Mouse (Mus musculus) thymus, adult 18-20 months (tissue): Measurements from ENCODE around the gene Ahctf1.
"Not testable (repeated sequence)": the region's sequence is repeated elsewhere in the genome, so short reads cannot be mapped to it uniquely, and the experiment has no call there.

Source experiments
- DNase-seq, 2 experiments: peaks; one replicate each; pipeline ENCODE4 v3.0.0; 2022; ENCODE audit warnings: mixed read lengths in 2 of 2

The Ahctf1 gene

GRCm38 (mm10) chr1:179803513-179804139 lies at the start of gene Ahctf1:
Gene Ahctf1, minus strand, starts transcription at chr1:179803680.
- peak; percentile 89 to 93 for DNase-seq

GRCm38 (mm10) chr1:179847759-179848389 lies 44.4 kb upstream of the Ahctf1 start:
- peak; percentile 36 to 39 for DNase-seq

GRCm38 (mm10) chr1:179847173-179847572 lies 43.7 kb upstream of the Ahctf1 start:
- DNase-seq, result no peak

GRCm38 (mm10) chr1:179845832-179846499 lies 42.5 kb upstream of the Ahctf1 start:
- no peak for DNase-seq

- peak; percentile 43 to 53 for DNase-seq
Observed at GRCm38 (mm10) chr1:179844894-179845293, 41.4 kb upstream of the Ahctf1 start.

GRCm38 (mm10) chr1:179843981-179844380 lies 40.5 kb upstream of the Ahctf1 start:
- no peak for DNase-seq

- DNase-seq, result no peak
Observed at GRCm38 (mm10) chr1:179842568-179842967, 39.1 kb upstream of the Ahctf1 start.

- no peak for DNase-seq
Observed at GRCm38 (mm10) chr1:179836426-179837404, 33.2 kb upstream of the Ahctf1 start.

- DNase-seq, result no peak
Observed at GRCm38 (mm10) chr1:179835753-179836425, 32.4 kb upstream of the Ahctf1 start.

GRCm38 (mm10) chr1:179833596-179833995 lies 30.1 kb upstream of the Ahctf1 start:
- no peak for DNase-seq

- no peak for DNase-seq
Observed at GRCm38 (mm10) chr1:179832710-179833240, 29.3 kb upstream of the Ahctf1 start.

GRCm38 (mm10) chr1:179828900-179829299 lies 25.4 kb upstream of the Ahctf1 start:
- DNase-seq, result no peak

GRCm38 (mm10) chr1:179828051-179828450 lies 24.6 kb upstream of the Ahctf1 start:
- DNase-seq, result no peak

GRCm38 (mm10) chr1:179824549-179824948 lies 21.1 kb upstream of the Ahctf1 start:
- no peak for DNase-seq

GRCm38 (mm10) chr1:179818490-179819278 lies 15.2 kb upstream of the Ahctf1 start:
- not testable (repeated sequence) for DNase-seq

GRCm38 (mm10) chr1:179814616-179815015 lies 11.1 kb upstream of the Ahctf1 start:
- no peak for DNase-seq

GRCm38 (mm10) chr1:179813385-179813784 lies 9.9 kb upstream of the Ahctf1 start:
- no peak for DNase-seq

- no peak for DNase-seq
Observed at GRCm38 (mm10) chr1:179808300-179808699, 4.8 kb upstream of the Ahctf1 start.

- DNase-seq, result no peak
Observed at GRCm38 (mm10) chr1:179807468-179807867, 4.0 kb upstream of the Ahctf1 start.

- DNase-seq, result no peak
Observed at GRCm38 (mm10) chr1:179805751-179806150, 2.3 kb upstream of the Ahctf1 start.
